ENCODE assay signal across 8 mouse cellular contexts in the genomic region with DNA sequence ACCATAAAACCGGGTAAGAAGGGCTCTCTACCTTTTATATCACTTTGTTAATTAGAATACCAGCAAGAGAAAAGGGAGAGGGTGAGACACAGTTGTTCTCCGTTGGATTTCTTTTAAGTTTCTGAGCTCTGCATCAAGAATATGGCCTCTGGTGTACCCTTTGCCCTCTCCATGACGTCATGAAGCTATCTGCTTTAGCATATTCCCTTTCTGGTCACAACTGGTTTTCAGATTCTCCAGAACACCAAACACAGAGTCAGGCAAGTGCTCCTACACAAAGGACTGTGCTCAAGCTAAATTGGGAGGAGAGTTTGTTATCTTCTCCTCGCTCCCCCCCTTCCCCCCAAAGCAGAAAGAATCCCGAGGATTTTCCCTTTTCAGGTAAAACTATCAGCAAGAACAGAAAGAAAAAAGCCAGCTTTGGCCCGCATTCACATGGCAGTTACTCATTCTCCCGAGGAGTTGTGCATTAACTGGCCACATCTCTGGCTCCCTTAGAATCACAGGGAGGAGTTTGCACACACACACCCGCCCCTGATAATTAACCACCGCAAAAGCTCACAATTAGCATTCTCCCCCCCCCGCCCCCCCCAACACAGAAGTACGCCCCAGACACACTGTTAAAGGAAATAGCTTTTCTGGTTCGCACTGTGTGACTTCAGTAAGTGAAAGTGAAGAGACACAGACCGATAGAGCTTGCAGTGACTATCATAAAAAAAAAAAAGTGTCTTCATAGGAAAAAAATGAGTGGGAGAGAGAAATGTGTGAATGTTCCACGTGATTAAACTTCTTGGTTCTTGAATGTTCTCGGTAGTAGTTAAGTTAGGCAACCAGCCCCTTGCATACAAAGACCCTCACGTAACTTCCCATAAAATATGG. TPM values are rescaled to one million over a fixed set of nuclear protein-coding genes. Genes with fewer than 3 reads are reported as not detected.
DNase-seq lines count a peak whose midpoint lies in the region; ATAC-seq lines count a peak whose summit lies in the region.

No protein-coding gene starts in this region.

- WGBS in lung, embryonic 16.5 days = 5% methylated on average over 16 of the region's 16 CpGs
- 6% methylated on average over 16 of the region's 16 CpGs for WGBS in limb, embryonic 11.5 days

- 0 out of 2 replicates have a peak, but pooled peaks have one; percentile 16 for ATAC-seq in lung, embryonic 16.5 days (ENCODE audit: low read depth)
- no peak for ATAC-seq in limb, embryonic 11.5 days (ENCODE audit: insufficient number of reproducible peaks, low FRiP score, low TSS enrichment, low read depth)

- H3K27ac ChIP-seq in lung, embryonic 16.5 days (ENCODE audit: low read length) = no peak overlapping the region
- no peak overlapping the region for H3K27ac ChIP-seq in limb, embryonic 11.5 days (replicated peaks; ENCODE audit: low read depth, low read length)

- no peaks in the 10 kb centered on the region for H3K36me3 ChIP-seq in lung, embryonic 16.5 days (ENCODE audit: control insufficient read depth, insufficient read depth, low read length)
- H3K36me3 ChIP-seq in limb, embryonic 11.5 days (ENCODE audit: control insufficient read depth, insufficient read depth, low read length) = no peaks in the 10 kb centered on the region

- peaks cover 16% of the 10 kb centered on the region for H3K27me3 ChIP-seq in lung, embryonic 16.5 days (ENCODE audit: control insufficient read depth, insufficient read depth, low read depth, low read length)
- no peaks in the 10 kb centered on the region for H3K27me3 ChIP-seq in limb, embryonic 11.5 days (ENCODE audit: control insufficient read depth, insufficient read depth, low read length)

- no peaks in the 10 kb centered on the region for H3K9me3 ChIP-seq in lung, embryonic 16.5 days (ENCODE audit: control insufficient read depth, low read length)
- H3K9me3 ChIP-seq in limb, embryonic 11.5 days (ENCODE audit: control insufficient read depth, low read length) = no peaks in the 10 kb centered on the region

- DNase-seq in lung, postnatal 25 days (ENCODE audit: low spot score) = no peak
- DNase-seq in forelimb bud, embryonic 11.5 days (ENCODE audit: low read depth, low spot score) = peak; percentile 30
- DNase-seq in limb, embryonic 11.5 days (ENCODE audit: low spot score) = no peak
- DNase-seq in retina, embryonic 14.5 days (ENCODE audit: low spot score) = peak; percentile 33
- no peak for DNase-seq in cerebellum, postnatal 25 days
- DNase-seq in ovary, postnatal 10 days (ENCODE audit: low spot score) = no peak
- no peak for DNase-seq in right cerebral cortex, postnatal 14 days

- peaks cover 12% of the 10 kb centered on the region for H3K4me1 ChIP-seq in lung, embryonic 16.5 days (replicated peaks; ENCODE audit: control insufficient read depth, insufficient read depth, low read length)
- no peaks in the 10 kb centered on the region; the same call in 1 of the 2 replicates for H3K4me1 ChIP-seq in limb, embryonic 11.5 days (ENCODE audit: control insufficient read depth, insufficient read depth, low read length)

- H3K9ac ChIP-seq in lung, embryonic 16.5 days (ENCODE audit: low read length) = 0 out of 2 replicates have a peak overlapping the region, but pooled peaks have one; percentile 5
- no peak overlapping the region for H3K9ac ChIP-seq in limb, embryonic 11.5 days (ENCODE audit: low read length)

- H3K4me3 ChIP-seq in lung, embryonic 16.5 days (ENCODE audit: low read length) = peak overlapping the region; percentile 58
- peak overlapping the region; percentile 45 for H3K4me3 ChIP-seq in limb, embryonic 11.5 days (ENCODE audit: low read depth, low read length)

- H3K4me2 ChIP-seq in lung, embryonic 16.5 days (ENCODE audit: low read depth, low read length) = peak overlapping the region; percentile 95
- peak overlapping the region; percentile 77 for H3K4me2 ChIP-seq in limb, embryonic 11.5 days (ENCODE audit: low read depth, severe bottlenecking)

RNA-seq across cellular contexts. Expression of a gene that starts 1.8 kb away (rescaled TPM):
- 1.7 and 2.5 TPM in 2 replicates for polyA plus RNA-seq in lung, embryonic 16.5 days (2015; fragmentation: Nextera tagmentation; extraction: Ambion mirVana)
- 4.9 and 5.1 TPM in 2 replicates for polyA plus RNA-seq in limb, embryonic 11.5 days (2014; fragmentation: Nextera tagmentation; extraction: Ambion mirVana)

Comparison
In these comparisons a context has a peak if more than half of its experiments do, and no peak if none do; other contexts are left out.
1. DNase-seq: peak in forelimb bud, embryonic 11.5 days (single experiment) and retina, embryonic 14.5 days (single experiment); none in lung, postnatal 25 days (single experiment), limb, embryonic 11.5 days (single experiment), cerebellum, postnatal 25 days (0 of 2), ovary, postnatal 10 days (single experiment) and right cerebral cortex, postnatal 14 days (single experiment).